Mouse (Mus musculus) limb, embryonic 11.5 days (tissue): ENCODE measurements at regions not wholly inside any gene's neighbourhood (a gene's known extent, or its start where the extent isn't known, plus 50 kb on each side); places are given as distances from the start of the nearest gene placed in this dataset.

Source experiments
- ATAC-seq: fragments of 200-750 bp; cut with Nextera tagmentation; 2 replicates; pipeline ENCODE4 v1.8.0; 2017; ENCODE audit warnings: low read depth; ENCODE audit not compliant: insufficient number of reproducible peaks, low FRiP score, low TSS enrichment
- DNase-seq: peaks from one replicate; pipeline ENCODE4 v3.0.0-alpha.2; 2015; ENCODE audit warnings: low spot score
- H3K27ac ChIP-seq: fragments of 300-500 bp; sonication (generic); replicated peaks from 2 replicates; pipeline ENCODE4 v1.5.1; 2014; ENCODE audit warnings: low read depth, mild to moderate bottlenecking, low read length
- H3K27me3 ChIP-seq: fragments of 300-500 bp; sonication (generic); 2 replicates; pipeline ENCODE4 v1.6.1; 2014; ENCODE audit warnings: mild to moderate bottlenecking, low read length, mixed read lengths; ENCODE audit not compliant: control insufficient read depth, insufficient read depth
- H3K36me3 ChIP-seq: fragments of 300-500 bp; sonication (generic); 2 replicates; pipeline ENCODE4 v1.6.1; 2014; ENCODE audit warnings: mild to moderate bottlenecking, low read length, moderate library complexity, mixed read lengths; ENCODE audit not compliant: control insufficient read depth, insufficient read depth
- H3K4me1 ChIP-seq: fragments of 300-500 bp; sonication (generic); 2 replicates; pipeline ENCODE4 v1.6.1; 2014; ENCODE audit warnings: low read length, mixed read lengths; ENCODE audit not compliant: control insufficient read depth, insufficient read depth
- H3K4me2 ChIP-seq: fragments of 300-500 bp; sonication (generic); 2 replicates; pipeline ENCODE4 v1.6.1; 2014; ENCODE audit warnings: low read depth, mild to moderate bottlenecking, moderate library complexity; ENCODE audit not compliant: severe bottlenecking
- H3K4me3 ChIP-seq: fragments of 300-500 bp; sonication (generic); 2 replicates; pipeline ENCODE4 v1.5.1; 2014; ENCODE audit warnings: low read depth, low read length
- H3K9ac ChIP-seq: fragments of 300-500 bp; sonication (generic); 2 replicates; pipeline ENCODE4 v1.6.1; 2014; ENCODE audit warnings: mild to moderate bottlenecking, low read length
- H3K9me3 ChIP-seq: fragments of 300-500 bp; sonication (generic); 2 replicates; pipeline ENCODE4 v1.6.1; 2016; ENCODE audit warnings: low read length; ENCODE audit not compliant: control insufficient read depth
- WGBS: fragments of 180-500 bp; shearing (Covaris S2); extraction: QIAGEN DNeasy Blood & Tissue Kit; methylation state at CpG from one replicate; pipeline ENCODE4 v1.1.7; 2014; 5-methylcytosine and 5-hydroxymethylcytosine counted together

DNA sequence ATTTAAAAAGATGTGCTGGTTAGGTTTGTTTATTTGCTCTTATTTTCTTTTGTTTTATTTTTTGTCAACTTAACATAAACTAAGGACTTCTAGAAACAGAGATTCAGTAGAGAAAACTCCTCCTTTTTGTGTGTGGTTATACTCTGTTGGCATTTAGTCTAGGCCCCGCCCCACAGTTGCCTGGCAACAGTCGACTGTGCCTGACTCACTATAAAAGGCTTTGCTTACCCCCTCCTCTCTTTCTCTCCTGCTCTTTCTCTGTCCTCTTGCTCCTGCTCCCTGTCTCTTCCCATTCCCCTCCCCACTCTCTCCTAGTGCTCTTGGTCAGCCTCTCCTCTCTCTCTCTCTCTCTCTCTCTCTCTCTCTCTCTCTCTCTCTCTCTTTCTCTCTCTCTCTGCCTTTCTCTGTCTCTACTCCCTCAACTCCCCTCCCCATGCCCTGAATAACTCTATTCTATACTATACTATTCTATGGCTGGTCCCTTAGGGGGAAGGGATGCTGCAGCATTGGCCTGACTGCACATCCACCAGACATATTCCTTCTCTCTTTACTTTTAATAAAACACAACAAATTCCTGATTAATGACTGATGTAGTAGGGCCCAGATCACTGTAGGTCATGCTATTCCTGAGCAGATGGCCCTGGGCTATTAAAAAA is 76.6 kb upstream of the Fscb start:
- H3K4me2 ChIP-seq, result no peak overlapping the region
- H3K4me1 ChIP-seq, result no peaks in the 10 kb centered on the region
- no peaks in the 10 kb centered on the region for H3K9me3 ChIP-seq
- ATAC-seq, result no peak
- H3K9ac ChIP-seq, result no peak overlapping the region
- peak; percentile 23 for DNase-seq
- no peaks in the 10 kb centered on the region for H3K27me3 ChIP-seq
- H3K36me3 ChIP-seq, result no peaks in the 10 kb centered on the region
- no peak overlapping the region for H3K4me3 ChIP-seq
- WGBS, result 19% methylated on average over 2 of the region's 2 CpGs
- no peak overlapping the region for H3K27ac ChIP-seq

DNA sequence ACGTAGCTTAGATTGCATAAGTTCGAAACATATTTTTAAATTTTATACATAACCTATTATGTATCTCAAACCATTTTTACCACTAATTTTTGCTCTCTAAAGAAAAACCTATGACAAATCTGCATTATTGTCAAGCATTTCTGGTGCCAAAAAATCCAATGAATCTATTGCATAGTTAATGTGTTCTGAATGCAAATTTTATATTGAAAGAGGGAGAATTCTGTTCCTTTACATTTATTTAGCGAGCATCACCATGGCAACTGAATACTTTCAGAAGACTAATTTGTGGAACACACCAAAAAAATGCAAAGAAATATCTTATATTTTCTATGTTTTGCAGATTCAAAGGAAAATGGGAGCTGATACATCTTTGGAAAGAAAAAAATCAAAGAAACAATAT is 66.6 kb upstream of the Fscb start:
- H3K36me3 ChIP-seq, result no peaks in the 10 kb centered on the region
- H3K4me3 ChIP-seq, result no peak overlapping the region
- no peak overlapping the region for H3K9ac ChIP-seq
- no peaks in the 10 kb centered on the region for H3K27me3 ChIP-seq
- WGBS, result 91% methylated on average over 3 of the region's 3 CpGs
- no peak overlapping the region for H3K4me2 ChIP-seq
- no peaks in the 10 kb centered on the region for H3K4me1 ChIP-seq
- DNase-seq (no peak), ATAC-seq (no peak)
- no peaks in the 10 kb centered on the region for H3K9me3 ChIP-seq
- no peak overlapping the region for H3K27ac ChIP-seq
